Mouse (Mus musculus) gastrocnemius, postnatal 14 days (tissue): ENCODE data around the gene Coasy. TPM values are rescaled to one million over a fixed set of nuclear protein-coding genes. Genes with fewer than 3 reads are reported as not detected.
"Not testable (repeated sequence)": the region's sequence is repeated elsewhere in the genome, so short reads cannot be mapped to it uniquely, and the experiment has no call there.

Experiments used
- DNase-seq: peaks from one replicate; pipeline ENCODE4 v3.0.0; 2021; ENCODE audit warnings: mixed read lengths
- intact Hi-C: fragments of 180-260 bp; cut with DNase I; formaldehyde crosslinking; loops from one replicate; pipeline ENCODE4 v1.15.1; 2025; ENCODE audit warnings: low total_unique reads
- total RNA-seq, 2 experiments: library from RNA; stranded (reverse); gene quantifications; 2 replicates each; pipeline ENCODE4 v1.2.3; 2021

Coasy gene
- total RNA-seq, 2 experiments from 2014 or later: 8.1 to 9.5 TPM

GRCm38 (mm10) chr11:101120545-101121188 lies 38.3 kb downstream of the Coasy start:
- intact Hi-C loops: no loop called here
- DNase-seq: no peak

DNA sequence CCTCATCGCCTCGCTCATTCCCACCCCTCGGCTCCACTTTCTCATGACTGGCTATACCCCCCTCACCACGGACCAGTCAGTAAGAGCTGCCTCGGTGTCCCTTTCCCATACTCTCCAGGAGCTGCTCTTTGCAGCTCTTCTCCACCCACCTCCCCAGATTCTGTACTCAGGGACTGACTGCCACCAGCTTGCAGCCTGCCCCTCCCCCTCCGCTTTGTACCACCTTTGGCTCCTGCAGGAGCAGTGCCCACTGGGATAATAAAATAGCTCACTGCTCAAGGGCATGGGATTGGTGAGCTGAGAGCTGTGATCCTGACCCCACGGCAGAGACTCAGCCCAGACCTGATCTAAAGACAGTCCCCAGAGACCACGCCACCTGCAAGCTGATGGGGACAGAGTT lies 42.1 kb downstream of the Coasy start:
- DNase-seq, intact Hi-C loops: not testable (repeated sequence)

GRCm38 (mm10) chr11:101125008-101125407 lies 42.6 kb downstream of the Coasy start:
- DNase-seq, intact Hi-C loops: not testable (repeated sequence)

- DNase-seq: no peak
- intact Hi-C loops: no loop called here
Observed at GRCm38 (mm10) chr11:101127075-101127474, 44.7 kb downstream of the Coasy start.

GRCm38 (mm10) chr11:101128996-101129577 lies 46.7 kb downstream of the Coasy start:
- DNase-seq: peak; percentile 41
- intact Hi-C loops: no loop called here

GRCm38 (mm10) chr11:101130056-101130756 lies 47.8 kb downstream of the Coasy start:
- DNase-seq: peak; percentile 80
- intact Hi-C loops: no loop called here

DNA sequence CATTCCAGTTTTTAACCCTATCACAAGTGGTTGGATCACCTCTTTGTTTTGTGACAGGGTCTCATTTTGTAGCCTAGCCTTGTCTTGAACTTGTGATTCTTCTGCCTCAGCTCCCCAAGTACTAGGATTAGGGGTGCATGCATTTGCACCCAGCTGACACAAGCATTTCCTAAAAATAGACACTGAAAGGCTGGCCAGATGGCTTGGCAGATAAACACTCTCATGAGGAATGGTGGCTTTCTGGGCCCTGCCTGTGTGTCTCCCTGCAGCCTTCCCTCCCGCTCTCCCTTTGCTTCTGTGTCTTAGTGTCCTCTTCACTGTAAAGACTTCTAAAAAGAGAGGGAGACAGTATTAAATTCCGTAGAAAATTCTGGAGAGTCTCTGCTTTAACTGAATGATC lies 48.8 kb downstream of the Coasy start:
- no peak for DNase-seq
- intact Hi-C loops: no loop called here

- peak; percentile 50 for DNase-seq
- intact Hi-C loops: no loop called here
Observed at GRCm38 (mm10) chr11:101131701-101132100, 49.3 kb downstream of the Coasy start.

- DNase-seq: no peak
- intact Hi-C loops: no loop called here
Observed at GRCm38 (mm10) chr11:101133037-101133436, 50.7 kb downstream of the Coasy start.

DNA sequence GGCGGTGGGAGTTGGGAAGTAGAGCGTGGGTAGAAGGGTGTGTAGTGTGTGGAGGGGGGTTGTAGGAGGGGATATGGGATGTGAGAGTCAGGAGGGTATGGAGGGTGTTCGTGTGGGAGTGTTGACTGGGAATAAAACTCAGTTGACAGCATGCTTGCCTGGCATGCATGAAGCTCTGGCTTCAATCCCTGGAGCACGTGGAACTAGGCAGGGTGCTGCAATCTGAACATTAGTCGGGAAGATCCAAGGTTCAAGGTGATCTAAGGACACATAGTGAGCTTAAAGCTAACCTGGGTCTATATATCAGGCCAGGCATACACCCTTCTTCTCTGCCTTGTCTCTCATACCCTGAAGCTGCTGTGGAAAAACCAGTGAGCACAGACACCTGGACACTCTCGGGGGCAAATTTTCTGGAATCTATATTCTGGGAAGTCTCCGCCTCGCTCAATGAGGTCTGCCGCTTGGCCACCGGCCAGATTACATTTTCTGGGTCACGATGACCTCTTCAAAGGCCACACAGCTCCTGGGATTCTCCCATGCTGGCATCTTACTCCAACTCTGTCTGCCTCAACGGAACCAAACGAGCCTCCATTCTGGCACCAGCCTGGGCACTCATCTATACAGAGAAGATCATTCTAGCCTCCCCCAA lies 52.0 kb downstream of the Coasy start:
- intact Hi-C loops: no loop called here
- DNase-seq: no peak

Other genes starting within 250 kb of the Coasy start
- gene Stat5b, start 231.8 kb upstream of the Coasy start, total RNA-seq: 100 to 1,000 TPM in 1 of 2 experiments, 10 to 100 TPM in 1; 100.0 to 110 TPM
- 10 to 100 TPM; 17.9 to 21.5 TPM for gene Stat5a, start 223.2 kb upstream of the Coasy start, total RNA-seq
- 10 to 100 TPM; 41.7 to 43.6 TPM for gene Stat3, start 143.0 kb upstream of the Coasy start, total RNA-seq
- gene Cavin1, start 111.7 kb upstream of the Coasy start, total RNA-seq: 100 to 1,000 TPM; 226 to 256 TPM
- gene Atp6v0a1, start 73.1 kb upstream of the Coasy start, total RNA-seq: 10 to 100 TPM; 53.4 to 58.5 TPM
- gene Naglu, start 12.6 kb upstream of the Coasy start, total RNA-seq: 1 to 10 TPM; 6.2 to 7.4 TPM
- under 1 TPM in 1 of 2 experiments, not detected in 1; 0.29 TPM for gene Hsd17b1, start 4.2 kb upstream of the Coasy start, total RNA-seq
- 10 to 100 TPM; 10.8 to 12.4 TPM for gene Mlx, start 4.7 kb downstream of the Coasy start, total RNA-seq
- 1 to 10 TPM; 1.1 to 1.5 TPM for gene Psmc3ip, start 12.9 kb downstream of the Coasy start, total RNA-seq
- gene Retreg3, start 37.3 kb downstream of the Coasy start, total RNA-seq: 10 to 100 TPM; 33.3 to 34.9 TPM
- 10 to 100 TPM; 26.3 to 31.2 TPM for gene Tubg1, start 37.4 kb downstream of the Coasy start, total RNA-seq
- gene Tubg2, start 73.3 kb downstream of the Coasy start, total RNA-seq: 1 to 10 TPM; 3.1 to 4.6 TPM
- 1 to 10 TPM; 1.8 to 2.4 TPM for gene Cntnap1, start 88.0 kb downstream of the Coasy start, total RNA-seq
- 10 to 100 TPM; 22.0 to 26.9 TPM for gene Plekhh3, start 88.8 kb downstream of the Coasy start, total RNA-seq
- gene Ccr10, start 92.9 kb downstream of the Coasy start, total RNA-seq: under 1 TPM in 1 of 2 experiments, not detected in 1; 0.12 TPM
- 10 to 100 TPM; 13.5 to 18.1 TPM for gene Ezh1, start 143.9 kb downstream of the Coasy start, total RNA-seq
- 10 to 100 TPM; 69.8 to 97.1 TPM for gene Ramp2, start 163.5 kb downstream of the Coasy start, total RNA-seq
- gene Vps25, start 171.1 kb downstream of the Coasy start, total RNA-seq: 10 to 100 TPM; 38.1 to 39.0 TPM
- 1 to 10 TPM in 1 of 2 experiments, under 1 TPM in 1; 0.89 to 1.0 TPM for gene Wnk4, start 178.0 kb downstream of the Coasy start, total RNA-seq
- under 1 TPM; 0.13 to 0.21 TPM for gene Cntd1, start 196.4 kb downstream of the Coasy start, total RNA-seq
- 10 to 100 TPM; 70.0 to 73.4 TPM for gene Coa3, start 196.5 kb downstream of the Coasy start, total RNA-seq
- gene Becn1, start 219.7 kb downstream of the Coasy start, total RNA-seq: 10 to 100 TPM; 70.7 to 72.9 TPM
- 10 to 100 TPM; 60.9 to 61.2 TPM for gene Psme3, start 233.6 kb downstream of the Coasy start, total RNA-seq
- 1 to 10 TPM; 1.2 to 1.3 TPM for gene Aoc2, start 242.5 kb downstream of the Coasy start, total RNA-seq
- 10 to 100 TPM; 20.7 to 21.7 TPM for gene Aoc3, start 248.0 kb downstream of the Coasy start, total RNA-seq